Mouse (Mus musculus): ENCODE measurements around the gene Klk1.
"Not testable (repeated sequence)": the region's sequence is repeated elsewhere in the genome, so short reads cannot be mapped to it uniquely, and the experiment has no call there.

Gene Klk1

GRCm38 (mm10) chr7:44225076-44225475, at the start of gene Klk1:
Gene Klk1, plus strand, starts transcription at chr7:44225360.
- peak; percentile 44 to 67 for DNase-seq

DNA sequence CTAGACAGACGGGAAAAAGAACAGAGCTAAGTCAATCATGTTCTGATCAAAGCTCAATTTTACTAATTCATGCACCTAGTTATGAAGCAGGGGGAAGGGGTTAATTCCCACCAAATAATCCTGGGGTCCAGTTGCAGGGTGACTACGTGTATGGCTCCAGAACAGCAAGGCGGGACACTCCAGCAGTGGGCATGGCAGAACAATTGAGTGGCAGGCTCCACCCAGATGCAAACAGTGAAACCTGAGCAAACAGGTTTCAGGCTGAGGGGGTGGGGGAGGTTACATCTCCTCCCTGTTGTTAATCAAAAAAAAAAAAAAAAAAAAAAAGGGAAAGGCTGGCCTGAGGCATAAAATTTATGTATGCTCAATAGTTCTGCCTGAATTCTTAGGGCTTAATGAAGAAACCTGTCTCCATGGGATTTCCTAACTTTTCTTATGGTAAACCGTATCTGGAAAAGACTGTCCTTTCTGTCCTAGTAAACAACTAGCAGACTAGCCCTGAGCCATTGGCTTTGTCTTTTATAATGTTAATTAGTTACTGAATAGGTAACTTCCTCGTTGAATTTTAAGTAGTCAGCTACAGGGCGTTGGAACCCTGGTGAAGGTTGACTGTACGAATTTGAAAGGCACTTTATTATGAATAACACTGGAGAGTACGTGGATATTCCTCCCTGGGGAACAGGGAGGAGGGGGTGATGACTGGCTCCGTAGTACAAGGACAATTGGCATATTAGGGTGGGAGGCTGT, 45.7 kb upstream of the Klk1 start:
- peak; percentile 39 to 56 for DNase-seq

GRCm38 (mm10) chr7:44186516-44186915, 38.6 kb upstream of the Klk1 start:
- peak in 1 of 2 experiments; percentile 40 for DNase-seq

- not testable (repeated sequence) for DNase-seq
Observed at GRCm38 (mm10) chr7:44187936-44188335, 37.2 kb upstream of the Klk1 start, which contains the start of gene Klk1b24. Gene Klk1b24, plus strand, starts transcription at chr7:44188236.

DNA sequence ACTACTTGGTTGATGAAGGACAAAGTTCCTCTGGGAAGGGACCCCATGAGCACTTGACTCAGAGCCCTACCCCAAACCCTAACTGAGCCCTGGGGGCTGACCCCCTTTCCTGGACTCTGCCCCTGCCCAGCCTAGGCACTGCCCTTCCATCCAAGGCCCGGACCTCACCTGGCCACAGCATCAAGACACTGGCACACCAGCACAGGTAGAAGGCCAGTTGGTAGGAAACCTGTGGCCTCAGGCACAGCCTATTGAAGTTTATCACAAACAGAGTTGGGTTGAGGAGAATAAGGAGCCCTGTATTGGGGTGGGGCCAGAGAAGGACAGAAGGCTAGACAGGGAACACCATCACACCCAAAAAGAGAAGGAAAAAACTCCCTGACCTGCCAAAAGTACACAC, 31.7 kb upstream of the Klk1 start:
- DNase-seq: not testable (repeated sequence)

DNA sequence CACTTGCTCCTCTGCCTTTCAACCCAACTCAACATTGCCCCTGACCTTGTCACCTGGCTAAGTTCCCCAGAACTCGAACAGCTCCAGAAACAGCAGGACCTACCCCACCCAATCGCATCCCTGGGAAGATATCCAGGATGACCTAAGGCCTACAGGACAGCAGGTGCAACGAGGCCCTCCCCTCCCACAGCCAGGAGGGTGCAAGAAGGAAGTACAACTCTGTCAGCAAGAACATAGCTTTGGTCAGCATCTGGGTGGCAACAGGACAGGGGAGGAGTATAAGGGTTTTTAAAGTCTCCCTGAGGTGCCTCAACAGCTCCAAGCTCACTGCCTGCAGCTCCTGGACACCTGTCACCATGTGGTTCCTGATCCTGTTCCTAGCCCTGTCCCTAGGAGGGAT, 27.3 kb upstream of the Klk1 start, which contains the start of gene Klk1b3:
Gene Klk1b3 (plus strand): TSS at position 301 of the 400 bp plus-strand sequence.
- no peak for DNase-seq

- not testable (repeated sequence) for DNase-seq
Observed at GRCm38 (mm10) chr7:44207135-44207534, 18.0 kb upstream of the Klk1 start, which contains the start of gene Klk1b4. Gene Klk1b4, plus strand, starts transcription at chr7:44207435.

DNA sequence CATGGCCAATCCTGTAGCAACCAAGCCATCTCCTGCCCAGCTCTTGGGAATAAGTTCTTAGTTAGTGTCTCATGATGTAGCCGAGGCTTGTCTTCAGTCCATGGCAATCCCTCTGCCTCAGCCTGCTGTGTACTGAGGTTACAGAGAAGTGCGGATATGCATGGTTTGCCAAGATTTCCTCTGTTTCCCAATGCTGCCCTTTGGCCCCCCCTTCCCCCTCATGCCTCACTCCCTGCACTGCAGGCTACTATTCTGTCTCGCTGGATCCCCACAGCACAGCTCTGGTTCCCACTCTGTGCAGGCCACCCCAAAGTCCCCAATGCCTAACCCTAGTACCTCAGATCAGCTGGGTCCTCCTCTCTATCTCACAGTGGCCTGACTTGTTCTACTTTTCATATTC, 16.9 kb upstream of the Klk1 start:
- no peak for DNase-seq

- no peak for DNase-seq
Observed at GRCm38 (mm10) chr7:44215645-44216044, 9.5 kb upstream of the Klk1 start, which contains the start of gene Klk1b5. Gene Klk1b5, plus strand, starts transcription at chr7:44215945.

- DNase-seq: not testable (repeated sequence)
Observed at GRCm38 (mm10) chr7:44221601-44222000, 3.6 kb upstream of the Klk1 start.

- DNase-seq: not testable (repeated sequence)
Observed at GRCm38 (mm10) chr7:44222335-44222734, 2.8 kb upstream of the Klk1 start.

- no peak for DNase-seq
Observed at GRCm38 (mm10) chr7:44235909-44236308, 10.7 kb downstream of the Klk1 start, which contains the start of gene Gm36864. Gene Gm36864, plus strand, starts transcription at chr7:44236177.

DNA sequence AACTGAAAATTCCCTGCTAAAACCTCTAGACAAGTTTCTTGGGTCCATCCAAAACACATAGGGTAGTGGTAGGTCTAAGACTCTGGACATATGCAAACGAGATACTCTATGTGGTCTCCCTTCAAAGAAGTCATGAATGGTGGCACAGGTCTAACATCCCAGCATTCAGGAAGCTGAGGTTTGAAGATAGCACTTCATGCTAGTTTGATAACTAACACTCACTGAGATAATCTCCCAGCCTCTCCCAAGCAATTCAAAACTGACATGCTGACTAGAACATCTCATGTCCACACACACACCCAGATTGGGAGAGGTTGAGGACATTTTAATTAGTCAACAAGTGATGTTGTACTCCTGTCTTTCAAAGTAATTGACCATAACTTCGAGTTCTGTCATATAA, 14.8 kb downstream of the Klk1 start:
- DNase-seq: no peak

DNA sequence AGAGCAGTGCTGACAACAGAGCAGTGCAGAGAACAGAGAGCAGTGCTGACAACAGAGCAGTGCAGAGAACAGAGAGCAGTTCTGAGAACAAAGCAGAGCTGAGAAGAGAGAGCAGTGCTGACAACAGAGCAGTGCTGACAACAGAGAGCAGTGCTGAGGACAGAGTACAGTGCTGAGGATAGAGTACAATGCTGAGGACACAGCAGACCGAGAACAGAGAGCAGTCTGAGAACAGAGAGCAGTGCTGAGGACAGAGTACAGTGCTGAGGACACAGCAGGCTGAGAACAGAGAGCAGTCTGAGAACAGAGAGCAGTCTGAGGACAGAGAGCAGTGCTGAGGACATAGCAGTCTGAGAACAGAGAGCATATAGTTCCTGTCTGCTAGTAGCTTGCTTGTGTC, 15.6 kb downstream of the Klk1 start:
- DNase-seq: no peak

DNA sequence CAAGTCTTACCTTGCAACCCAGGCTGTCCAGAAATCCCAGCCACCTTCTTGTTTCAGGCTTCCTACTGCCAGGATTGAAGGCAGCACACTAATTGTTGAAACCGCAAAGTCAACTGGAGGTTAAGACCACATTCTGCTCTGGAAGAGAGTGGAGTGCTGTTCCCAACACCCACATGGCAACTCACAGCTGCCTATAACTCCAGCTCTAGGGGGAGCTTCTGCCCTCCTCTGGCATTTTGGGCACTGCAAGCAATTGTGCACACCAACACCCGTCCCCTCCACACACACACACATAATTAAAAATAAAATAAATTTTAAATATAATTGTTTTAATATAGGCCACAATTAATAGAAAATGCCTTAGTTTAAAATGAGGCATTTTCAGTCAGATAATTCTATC, 16.0 kb downstream of the Klk1 start:
- no peak for DNase-seq

DNA sequence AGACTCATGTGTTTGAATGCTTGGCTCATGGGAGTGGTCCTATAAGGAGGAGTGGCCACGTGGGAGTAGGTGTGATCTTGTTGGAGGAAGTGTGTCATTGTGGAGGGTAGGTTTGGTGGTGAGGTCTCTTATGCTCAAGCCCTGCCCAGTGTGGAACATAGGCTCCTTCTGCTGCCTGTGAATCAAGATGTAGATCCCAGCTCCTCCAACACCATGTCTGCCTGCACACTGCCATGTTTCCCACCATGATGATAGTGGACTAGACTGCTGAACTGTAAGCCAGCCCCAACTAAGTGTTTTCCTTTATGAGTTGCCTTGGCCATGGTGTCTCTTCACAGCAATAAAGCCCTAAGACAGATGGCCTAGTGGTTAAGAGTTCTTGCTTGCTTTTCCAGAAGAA, 18.9 kb downstream of the Klk1 start:
- no peak for DNase-seq

DNA sequence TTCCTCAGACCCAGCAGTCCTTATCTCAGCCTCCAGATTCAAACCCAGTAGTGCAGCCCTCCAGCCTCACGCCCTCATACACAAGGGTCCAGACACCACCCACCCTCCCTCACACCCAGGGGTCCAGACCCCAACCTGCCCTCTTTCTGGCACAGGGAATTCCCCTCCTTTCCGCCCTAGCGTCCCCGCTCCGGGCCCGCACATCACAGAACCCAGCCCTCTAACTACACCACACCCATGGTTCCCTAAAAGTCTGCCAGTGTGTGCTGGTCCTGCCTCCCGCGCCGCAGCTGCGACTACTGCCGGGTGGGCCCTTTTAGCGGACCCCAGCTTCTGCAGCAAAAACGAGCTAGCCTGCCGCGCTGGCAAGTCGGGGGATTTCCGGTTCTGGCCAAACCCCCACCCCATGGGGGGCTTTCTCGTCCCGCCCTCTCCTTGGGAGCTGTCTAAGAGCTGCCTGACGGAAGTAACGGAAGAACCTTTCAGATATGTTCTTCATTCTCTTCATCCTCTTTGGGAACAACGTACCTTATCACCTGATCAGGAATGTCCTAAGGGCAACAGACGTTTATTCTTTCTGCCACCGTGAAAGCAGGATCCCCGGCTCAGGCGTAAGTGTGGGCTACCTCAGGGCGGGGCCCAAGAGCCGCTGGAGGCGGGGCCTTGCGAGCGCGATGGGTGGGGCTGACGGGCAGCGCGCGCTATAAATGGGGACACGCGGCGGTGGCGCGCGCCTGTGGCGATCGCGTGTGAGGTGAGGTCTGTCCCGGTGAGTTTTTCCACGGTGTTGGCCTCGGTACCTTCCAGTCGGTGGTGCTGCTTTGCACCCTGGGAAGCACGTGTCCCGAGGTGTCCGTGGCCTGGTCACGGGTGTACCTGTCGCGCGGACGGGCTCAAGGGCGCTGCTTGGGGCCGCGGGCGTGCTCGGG, 21.2 kb downstream of the Klk1 start, which contains the start of the genes 1700028J19Rik and 2410002F23Rik:
Gene 1700028J19Rik (minus strand): TSS at position 641 of the 929 bp plus-strand sequence.
Gene 2410002F23Rik (plus strand): TSS at position 668 of the 929 bp plus-strand sequence.
- peak; percentile 88 to 89 for DNase-seq

- peak; percentile 38 to 44 for DNase-seq
Observed at GRCm38 (mm10) chr7:44246984-44247470, 21.9 kb downstream of the Klk1 start.

DNA sequence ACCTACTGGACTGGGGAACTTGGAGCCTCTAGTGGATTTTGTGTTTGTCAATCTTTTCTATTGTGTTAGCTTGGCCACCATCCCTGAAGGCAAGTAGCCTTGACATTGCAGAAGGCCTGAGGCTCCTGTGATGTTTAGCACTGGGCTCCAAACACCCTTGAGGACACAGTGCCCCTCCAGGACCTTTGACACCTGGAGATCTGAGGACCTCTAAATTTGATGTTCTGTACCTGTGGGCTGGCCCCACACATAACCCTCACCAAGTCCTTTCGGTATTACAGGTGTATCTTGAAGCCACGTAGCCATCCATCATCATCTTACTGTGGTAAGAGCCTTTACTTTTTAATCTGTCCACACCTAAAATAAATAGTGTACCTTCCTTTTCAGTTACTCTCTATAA, 22.8 kb downstream of the Klk1 start:
- DNase-seq: no peak

DNA sequence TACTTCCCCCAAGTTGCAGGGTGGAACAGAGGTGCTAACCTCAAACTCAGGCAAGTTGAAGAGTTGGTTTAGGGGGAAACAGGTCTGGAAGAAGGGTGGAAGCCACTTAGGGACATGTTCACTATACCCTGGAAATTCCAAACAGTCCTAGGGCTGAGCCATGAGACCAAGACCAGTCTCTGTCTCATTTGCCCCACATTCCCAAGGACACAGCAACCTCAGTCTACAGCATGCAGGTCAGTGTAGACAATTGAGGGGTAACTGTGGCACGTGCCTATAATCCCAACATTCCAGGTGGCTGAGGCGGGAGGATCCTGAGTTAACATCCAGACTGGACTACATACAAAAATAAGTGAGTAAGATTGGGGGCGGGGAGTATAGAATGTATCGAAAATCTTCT, 24.1 kb downstream of the Klk1 start:
- no peak for DNase-seq

DNA sequence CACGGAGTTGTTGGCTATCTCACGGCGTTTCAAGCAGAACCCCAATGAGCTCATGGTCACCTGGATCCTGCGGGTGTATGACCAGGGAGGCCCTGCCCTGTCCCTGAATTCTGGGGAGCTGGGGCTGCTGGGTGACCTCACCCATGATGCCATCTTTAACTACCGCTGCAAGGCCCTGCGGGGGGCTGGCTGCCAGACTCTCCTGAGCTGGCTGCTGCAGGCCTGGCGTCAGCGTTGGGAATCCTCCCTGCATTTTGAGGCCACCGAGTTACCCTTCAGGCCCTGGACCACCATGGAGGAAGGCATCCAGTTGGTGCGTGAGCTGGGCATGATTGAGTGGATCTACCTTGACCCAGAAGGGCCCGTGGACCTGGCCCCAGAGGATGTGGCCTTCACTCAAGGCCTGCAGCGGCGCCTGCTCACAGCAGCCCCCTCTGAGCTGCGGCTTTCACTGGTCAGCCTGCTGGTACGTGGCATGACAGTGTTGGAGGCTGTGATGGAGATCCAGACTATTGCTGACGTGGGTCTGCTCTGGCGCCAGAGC, 25.6 kb downstream of the Klk1 start:
- DNase-seq: not testable (repeated sequence)

GRCm38 (mm10) chr7:44253023-44253616, 28.0 kb downstream of the Klk1 start:
- DNase-seq: no peak
